Mouse (Mus musculus) retina, embryonic 14.5 days (tissue): ENCODE measurements around the gene Six5.
A peak's percentile ranks its signal among the peaks of the same experiment; 100 is the strongest.

Source experiments
- DNase-seq: peaks from one replicate; pipeline ENCODE4 v3.0.0-alpha.2; 2015; ENCODE audit warnings: low spot score

Gene Six5

DNA sequence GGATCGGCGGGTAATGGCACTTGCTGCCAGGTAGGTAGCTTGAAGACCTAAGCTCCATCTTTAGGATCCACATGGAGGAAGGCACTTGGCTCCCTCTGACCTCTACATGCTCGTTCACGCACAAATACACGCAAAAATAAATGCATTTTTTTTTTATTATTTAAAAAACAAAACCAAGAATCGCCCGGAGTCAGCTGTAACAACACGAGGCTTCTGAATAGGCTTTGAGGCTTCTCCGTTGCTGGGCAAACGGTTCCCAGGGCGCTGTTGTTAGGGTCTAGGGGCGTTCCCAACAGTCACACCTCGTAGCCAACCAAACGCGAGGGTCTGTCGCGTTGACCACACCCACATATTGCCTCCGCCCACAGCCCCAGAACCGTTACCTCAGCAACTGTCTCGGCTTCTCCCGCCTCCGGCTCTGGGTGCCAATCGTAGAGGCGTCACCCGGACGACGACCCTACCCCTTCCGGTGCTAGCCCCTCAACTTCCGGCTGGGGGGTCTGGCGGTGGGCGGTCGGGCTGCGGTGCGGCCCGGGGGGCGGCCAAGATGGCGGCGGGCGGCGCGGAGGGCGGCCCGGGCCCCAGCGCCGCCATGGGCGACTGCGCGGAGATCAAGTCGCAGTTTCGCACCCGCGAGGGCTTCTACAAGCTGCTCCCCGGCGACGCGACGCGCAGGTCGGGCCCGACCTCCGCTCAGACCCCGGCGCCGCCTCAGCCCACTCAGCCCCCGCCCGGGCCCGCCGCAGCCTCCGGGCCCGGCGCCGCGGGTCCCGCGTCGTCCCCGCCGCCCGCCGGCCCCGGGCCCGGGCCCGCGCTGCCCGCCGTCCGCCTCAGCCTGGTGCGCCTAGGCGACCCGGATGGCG, 18.4 kb upstream of the Six5 start, which contains the start of gene Dmwd:
TSS of gene Dmwd (plus strand) at position 505 of the 863 bp plus-strand sequence.
- DNase-seq, result peak; percentile 99

DNA sequence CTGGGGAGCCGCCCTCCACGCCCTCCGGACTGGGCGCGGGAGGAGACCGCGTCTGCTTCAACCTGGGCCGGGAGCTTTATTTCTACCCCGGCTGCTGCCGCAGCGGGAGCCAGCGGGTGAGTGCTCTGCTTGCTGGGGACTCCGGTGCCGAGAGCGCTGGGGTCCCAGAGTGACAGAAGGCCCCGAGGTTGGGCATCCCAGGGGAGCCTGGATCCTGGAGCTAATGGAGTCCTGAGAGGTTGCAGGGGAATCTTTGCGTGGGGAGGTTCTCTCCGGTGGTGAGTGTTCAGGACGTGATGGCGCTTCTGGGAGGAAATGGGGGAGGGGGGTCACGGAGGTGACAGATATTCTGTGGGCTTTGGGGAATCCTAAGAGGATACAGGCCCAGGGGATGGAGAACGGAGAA, 17.8 kb upstream of the Six5 start:
- DNase-seq, result peak; percentile 34

GRCm38 (mm10) chr7:19077761-19078160, 16.6 kb upstream of the Six5 start:
- no peak for DNase-seq

- DNase-seq, result no peak
Measured at GRCm38 (mm10) chr7:19078732-19079131, 15.7 kb upstream of the Six5 start.

GRCm38 (mm10) chr7:19080451-19080950, 13.9 kb upstream of the Six5 start:
- DNase-seq, result no peak

DNA sequence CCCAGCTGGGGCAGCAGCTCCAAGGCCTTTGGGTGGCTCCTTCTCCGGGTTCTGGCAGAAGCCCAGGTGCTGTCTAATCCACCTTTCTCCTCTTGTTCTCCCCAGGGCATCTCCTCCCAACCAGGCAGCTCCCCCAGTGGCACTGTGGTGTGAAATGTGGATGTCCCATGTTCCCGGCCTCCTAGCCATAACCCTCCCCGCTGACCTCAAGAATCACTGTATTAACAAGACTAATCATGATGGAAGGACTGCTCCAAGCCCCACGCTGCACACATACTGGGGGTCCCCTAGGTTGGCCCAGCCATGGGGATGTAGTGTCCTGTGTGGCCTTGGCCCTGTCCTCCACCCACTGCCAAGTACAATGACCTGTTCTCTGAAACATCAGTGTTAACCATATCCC, 12.2 kb upstream of the Six5 start:
- DNase-seq, result no peak

GRCm38 (mm10) chr7:19083096-19083495, 11.3 kb upstream of the Six5 start:
- no peak for DNase-seq

GRCm38 (mm10) chr7:19083701-19084100, 10.7 kb upstream of the Six5 start, which contains the start of gene Dmpk:
Gene Dmpk (plus strand): TSS chr7:19083849.
- no peak for DNase-seq

- no peak for DNase-seq
Measured at GRCm38 (mm10) chr7:19084277-19084771, 10.1 kb upstream of the Six5 start.

GRCm38 (mm10) chr7:19084921-19085473, 9.4 kb upstream of the Six5 start:
- DNase-seq, result no peak

DNA sequence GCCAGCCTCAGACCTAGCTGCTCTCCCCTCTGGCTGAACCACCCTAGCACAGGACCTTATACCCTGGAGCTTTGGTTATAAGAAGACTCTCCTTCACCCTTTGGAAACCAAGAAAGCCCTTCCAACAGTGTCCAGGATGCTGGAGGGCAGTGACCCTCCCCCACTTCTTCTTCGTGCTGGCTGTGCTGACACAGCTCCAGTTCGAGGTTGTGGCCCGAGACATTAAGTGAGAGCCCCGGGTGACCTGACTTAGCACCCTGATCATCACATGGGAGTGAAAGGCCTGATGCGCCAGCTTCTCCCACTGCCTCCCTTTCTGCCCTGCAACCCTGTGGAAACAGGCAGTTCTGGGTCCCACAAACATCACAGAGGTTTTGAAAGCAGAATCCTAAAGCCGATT, 8.9 kb upstream of the Six5 start:
- no peak for DNase-seq

DNA sequence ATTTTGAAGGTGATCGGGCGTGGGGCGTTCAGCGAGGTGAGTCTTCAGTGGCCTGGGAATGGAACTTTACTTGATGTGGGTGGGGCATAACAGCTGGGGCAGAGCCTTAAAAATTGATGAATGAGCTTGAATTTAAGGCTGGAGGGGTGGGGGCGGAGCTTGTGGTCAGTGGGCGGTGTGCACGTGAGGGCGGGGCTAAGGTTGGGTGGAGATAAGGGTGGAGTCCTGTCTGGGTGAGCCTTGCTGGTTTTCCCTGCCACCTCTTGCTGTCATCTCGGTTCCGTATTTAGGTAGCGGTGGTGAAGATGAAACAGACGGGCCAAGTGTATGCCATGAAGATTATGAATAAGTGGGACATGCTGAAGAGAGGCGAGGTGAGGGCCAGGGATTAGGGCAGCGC, 8.4 kb upstream of the Six5 start:
- peak; percentile 38 for DNase-seq

- no peak for DNase-seq
Measured at GRCm38 (mm10) chr7:19086760-19087159, 7.6 kb upstream of the Six5 start.

GRCm38 (mm10) chr7:19088813-19089212, 5.6 kb upstream of the Six5 start:
- peak; percentile 83 for DNase-seq

DNA sequence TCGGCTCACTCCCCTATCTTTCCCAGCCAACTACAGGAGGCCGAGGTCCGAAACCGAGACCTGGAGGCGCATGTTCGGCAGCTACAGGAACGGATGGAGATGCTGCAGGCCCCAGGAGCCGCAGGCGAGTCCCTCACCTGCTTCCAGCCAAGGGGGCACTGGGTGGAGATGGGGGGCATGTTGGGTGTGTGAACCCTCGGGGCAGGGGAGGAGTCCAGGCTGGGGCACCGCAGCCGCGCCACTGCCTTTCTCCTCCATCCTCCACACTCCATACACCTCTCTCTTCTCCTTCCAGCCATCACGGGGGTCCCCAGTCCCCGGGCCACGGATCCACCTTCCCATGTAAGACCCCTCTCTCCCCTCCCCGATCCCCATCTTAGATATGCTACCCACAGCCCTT, 2.5 kb upstream of the Six5 start:
- no peak for DNase-seq

- peak; percentile 69 for DNase-seq
Measured at GRCm38 (mm10) chr7:19092381-19093173, 1.8 kb upstream of the Six5 start.

DNA sequence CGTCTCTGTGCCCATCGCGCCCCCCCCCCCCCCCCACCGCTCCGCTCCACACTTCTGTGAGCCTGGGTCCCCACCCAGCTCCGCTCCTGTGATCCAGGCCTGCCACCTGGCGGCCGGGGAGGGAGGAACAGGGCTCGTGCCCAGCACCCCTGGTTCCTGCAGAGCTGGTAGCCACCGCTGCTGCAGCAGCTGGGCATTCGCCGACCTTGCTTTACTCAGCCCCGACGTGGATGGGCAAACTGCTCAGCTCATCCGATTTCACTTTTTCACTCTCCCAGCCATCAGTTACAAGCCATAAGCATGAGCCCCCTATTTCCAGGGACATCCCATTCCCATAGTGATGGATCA, 1.2 kb upstream of the Six5 start:
- DNase-seq, result peak; percentile 86

- DNase-seq, result peak; percentile 98
Measured at GRCm38 (mm10) chr7:19093537-19094385, 633 bp upstream of the Six5 start.

DNA sequence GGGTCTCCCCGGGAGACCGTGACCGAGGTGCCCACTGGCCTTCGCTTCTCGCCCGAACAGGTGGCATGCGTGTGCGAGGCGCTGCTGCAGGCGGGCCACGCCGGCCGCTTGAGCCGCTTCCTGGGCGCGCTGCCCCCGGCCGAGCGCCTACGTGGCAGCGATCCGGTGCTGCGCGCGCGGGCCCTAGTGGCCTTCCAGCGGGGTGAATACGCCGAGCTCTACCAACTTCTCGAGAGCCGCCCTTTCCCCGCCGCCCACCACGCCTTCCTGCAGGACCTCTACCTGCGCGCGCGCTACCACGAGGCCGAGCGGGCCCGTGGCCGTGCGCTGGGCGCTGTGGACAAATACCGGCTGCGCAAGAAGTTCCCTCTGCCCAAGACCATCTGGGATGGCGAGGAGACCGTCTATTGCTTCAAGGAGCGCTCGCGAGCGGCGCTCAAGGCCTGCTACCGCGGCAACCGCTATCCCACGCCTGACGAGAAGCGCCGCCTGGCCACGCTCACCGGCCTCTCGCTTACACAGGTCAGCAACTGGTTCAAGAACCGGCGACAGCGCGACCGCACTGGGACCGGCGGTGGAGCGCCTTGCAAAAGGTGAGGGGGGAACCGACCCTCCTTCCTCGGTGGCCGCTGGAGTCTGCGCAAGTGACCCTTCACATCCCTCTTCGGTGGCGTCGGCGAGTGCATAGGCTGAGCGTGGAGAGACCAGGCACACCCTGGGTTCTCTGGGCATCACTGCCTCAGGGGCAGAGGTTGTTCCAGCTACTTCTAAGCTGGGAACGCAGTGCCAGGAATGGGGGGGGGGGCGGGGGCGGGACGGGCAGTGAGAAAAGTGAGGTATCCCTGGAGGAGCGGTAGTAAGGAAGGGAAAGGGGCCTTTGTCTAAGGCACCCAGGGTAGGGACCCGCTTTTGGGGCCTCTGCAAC, 694 bp downstream of the Six5 start:
- DNase-seq, result peak; percentile 63

GRCm38 (mm10) chr7:19095751-19096110, 1.3 kb downstream of the Six5 start:
- DNase-seq, result peak; percentile 63
